Mouse (Mus musculus) spleen, adult 2 months (tissue): ENCODE measurements at regions not wholly inside any gene's neighbourhood (a gene's known extent, or its start where the extent isn't known, plus 50 kb on each side); places are given as distances from the start of the nearest gene placed in this dataset.
A peak's percentile ranks its signal among the peaks of the same experiment; 100 is the strongest.

Source experiments
- DNase-seq, 2 experiments: peaks; one replicate each; pipeline versions ENCODE4 v3.0.0 to v3.0.0-alpha.2; 2012 to 2021; ENCODE audit warnings: low spot score in 2 of 2, low read depth in 1 of 2
- H3K27ac ChIP-seq: fragments of 200-500 bp; 2 replicates; pipeline ENCODE4 v1.5.1; 2012; ENCODE audit warnings: low read length, inconsistent platforms; ENCODE audit not compliant: insufficient read depth
- H3K27me3 ChIP-seq: fragments of 200-500 bp; 2 replicates; pipeline ENCODE4 v1.6.1; 2012; ENCODE audit warnings: mild to moderate bottlenecking, moderate library complexity, low read length, inconsistent platforms; ENCODE audit not compliant: control insufficient read depth, insufficient read depth
- H3K36me3 ChIP-seq: fragments of 200-500 bp; 2 replicates; pipeline ENCODE4 v1.6.1; 2012; ENCODE audit warnings: mild to moderate bottlenecking, low read length, inconsistent platforms; ENCODE audit not compliant: control insufficient read depth, insufficient read depth
- H3K4me1 ChIP-seq: fragments of 200-500 bp; 2 replicates; pipeline ENCODE4 v1.6.1; 2011; ENCODE audit warnings: inconsistent platforms; ENCODE audit not compliant: control insufficient read depth, insufficient read depth, insufficient read length
- H3K4me3 ChIP-seq: fragments of 200-500 bp; 2 replicates; pipeline ENCODE4 v1.5.1; 2011; ENCODE audit warnings: mild to moderate bottlenecking, inconsistent platforms; ENCODE audit not compliant: insufficient read depth, insufficient read length; ENCODE audit errors: extremely low read depth
- CTCF ChIP-seq: fragments of 200-500 bp; IDR thresholded peaks from 2 replicates; pipeline ENCODE4 v1.5.1; 2011; ENCODE audit warnings: mild to moderate bottlenecking, inconsistent platforms; ENCODE audit not compliant: insufficient read depth, insufficient read length, insufficient replicate concordance; ENCODE audit errors: extremely low read depth
- POLR2A ChIP-seq: fragments of 200-500 bp; IDR thresholded peaks from 2 replicates; pipeline ENCODE4 v1.6.1; 2011; ENCODE audit warnings: low read depth, low read length, inconsistent platforms
- WGBS: fragments of 180-500 bp; shearing (Covaris S2); methylation state at CpG from one replicate; pipeline ENCODE4 v1.1.7; 2018; 5-methylcytosine and 5-hydroxymethylcytosine counted together

DNA sequence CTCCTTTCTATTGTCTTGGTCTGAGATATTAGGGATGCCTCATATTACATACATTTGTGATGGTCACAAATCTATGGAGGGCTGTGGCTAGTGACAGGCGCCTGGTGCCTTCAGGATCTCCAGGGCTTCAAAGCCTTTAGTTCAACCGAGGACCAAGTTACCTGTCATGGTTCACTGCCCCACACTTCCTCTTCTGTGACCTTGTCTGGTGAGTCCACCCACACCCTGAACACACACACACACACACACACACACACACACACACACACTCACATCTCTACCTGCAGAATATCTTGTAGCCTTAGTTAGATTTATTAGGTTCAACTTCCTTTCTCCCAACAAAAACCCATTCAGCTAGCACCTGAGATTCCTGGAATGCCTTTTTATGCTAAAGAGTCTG is 156.3 kb downstream of the Gm9733 start:
- Histone ChIP-seq H3K4me3 (no peak overlapping the region), H3K27me3 (no peaks in the 10 kb centered on the region), H3K36me3 (no peaks in the 10 kb centered on the region), H3K4me1 (peaks cover 11% of the 10 kb centered on the region), H3K27ac (no peak overlapping the region)
- TF ChIP-seq CTCF (no peak), POLR2A (no peak)
- peak; percentile 34 to 60 for DNase-seq
- WGBS = 47% methylated on average over 2 of the region's 2 CpGs

DNA sequence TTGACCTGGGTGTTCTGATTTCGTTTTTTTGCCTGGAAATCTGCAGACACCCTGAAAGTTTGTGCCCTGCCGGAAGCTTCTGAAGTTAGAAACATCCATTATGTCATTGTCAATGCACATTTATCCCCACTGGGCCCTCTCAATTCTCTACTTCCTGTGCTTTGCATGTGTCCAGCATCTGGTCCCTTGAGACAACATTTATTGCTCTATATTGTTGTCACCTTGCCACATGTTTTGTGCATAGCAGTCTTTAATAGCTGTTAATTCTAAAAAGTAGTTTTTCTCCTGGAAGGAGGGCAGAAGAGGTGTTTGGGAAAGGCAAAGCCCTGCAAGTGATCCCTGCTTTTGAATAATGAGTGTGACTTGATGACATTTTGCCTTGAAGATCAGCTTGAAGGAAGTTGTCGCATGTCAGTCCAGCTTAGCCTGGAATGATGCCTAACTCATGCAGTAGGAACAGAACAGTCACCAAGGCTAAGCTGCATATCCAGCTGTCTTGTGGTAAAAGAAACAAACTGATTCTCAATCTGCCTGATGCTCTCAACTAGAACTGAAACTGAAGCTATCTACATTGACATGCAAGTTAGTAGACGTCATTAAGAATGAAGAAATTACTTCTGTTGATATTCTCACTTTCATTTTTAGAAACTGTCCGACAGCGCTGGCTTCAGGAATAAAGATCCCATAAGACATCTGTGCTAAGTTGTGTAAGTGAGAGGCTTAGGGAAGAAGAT is 152.9 kb downstream of the Gm9733 start:
- TF ChIP-seq CTCF (no peak), POLR2A (no peak)
- WGBS = 42% methylated on average over 6 of the region's 6 CpGs
- peaks cover 11% of the 10 kb centered on the region for H3K4me1 ChIP-seq
- peak overlapping the region; percentile 6; the same call in 1 of the 2 replicates for H3K27ac ChIP-seq
- DNase-seq = peak in 1 of 2 experiments; percentile 12
- H3K27me3 ChIP-seq = no peaks in the 10 kb centered on the region
- H3K36me3 ChIP-seq = no peaks in the 10 kb centered on the region
- H3K4me3 ChIP-seq = no peak overlapping the region

DNA sequence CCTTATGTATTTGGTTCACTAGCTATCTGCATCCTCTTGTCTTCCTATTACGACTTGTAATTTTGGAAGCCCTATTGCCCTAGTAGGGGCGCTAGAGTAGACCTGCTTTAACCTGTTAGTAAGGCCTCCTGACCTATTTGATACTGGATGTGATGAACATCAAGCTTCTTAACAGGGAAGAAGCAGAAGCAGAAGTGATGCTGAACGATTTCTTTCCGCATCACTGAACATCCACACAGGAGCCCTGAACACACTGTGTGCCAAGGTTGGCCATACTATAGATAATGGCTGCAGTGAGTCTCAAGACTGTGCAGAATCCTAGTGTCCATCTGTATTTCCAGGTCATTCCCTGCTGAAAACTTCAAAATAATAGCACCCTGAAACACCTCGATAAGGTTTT is 151.0 kb downstream of the Gm9733 start:
- H3K4me1 ChIP-seq = peaks cover 6% of the 10 kb centered on the region
- DNase-seq = no peak
- no peak overlapping the region for H3K27ac ChIP-seq
- no peaks in the 10 kb centered on the region for H3K27me3 ChIP-seq
- WGBS = 79% methylated on average over 5 of the region's 5 CpGs
- no peak overlapping the region for H3K4me3 ChIP-seq
- no peaks in the 10 kb centered on the region for H3K36me3 ChIP-seq
- TF ChIP-seq CTCF = no peak
- TF ChIP-seq POLR2A = no peak

DNA sequence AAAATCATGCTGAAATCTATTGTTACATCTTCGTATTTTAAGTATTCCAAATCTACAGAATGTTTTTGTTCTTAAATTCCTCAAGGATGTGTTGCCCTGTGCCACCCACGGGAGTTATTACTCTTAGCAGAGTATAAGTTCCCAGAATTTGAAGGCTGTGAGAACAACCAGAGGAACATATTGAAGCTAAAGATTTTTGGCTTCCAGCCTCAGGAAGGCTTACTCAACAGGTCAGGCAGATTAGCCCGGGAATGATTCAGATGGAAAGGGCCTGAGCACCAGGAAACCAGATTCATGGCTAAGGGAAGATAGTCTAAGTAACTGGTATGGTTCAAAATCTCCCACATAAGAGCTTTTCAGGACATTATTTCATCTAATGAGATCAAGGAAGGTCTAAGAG is 145.4 kb downstream of the Gm9733 start:
- H3K4me1 ChIP-seq = no peaks in the 10 kb centered on the region
- no peak overlapping the region for H3K27ac ChIP-seq
- DNase-seq = no peak
- no peak for TF ChIP-seq POLR2A
- TF ChIP-seq CTCF = no peak
- no peaks in the 10 kb centered on the region for H3K36me3 ChIP-seq
- 83% methylated on average over 3 of the region's 3 CpGs for WGBS
- no peak overlapping the region for H3K4me3 ChIP-seq
- H3K27me3 ChIP-seq = no peaks in the 10 kb centered on the region

DNA sequence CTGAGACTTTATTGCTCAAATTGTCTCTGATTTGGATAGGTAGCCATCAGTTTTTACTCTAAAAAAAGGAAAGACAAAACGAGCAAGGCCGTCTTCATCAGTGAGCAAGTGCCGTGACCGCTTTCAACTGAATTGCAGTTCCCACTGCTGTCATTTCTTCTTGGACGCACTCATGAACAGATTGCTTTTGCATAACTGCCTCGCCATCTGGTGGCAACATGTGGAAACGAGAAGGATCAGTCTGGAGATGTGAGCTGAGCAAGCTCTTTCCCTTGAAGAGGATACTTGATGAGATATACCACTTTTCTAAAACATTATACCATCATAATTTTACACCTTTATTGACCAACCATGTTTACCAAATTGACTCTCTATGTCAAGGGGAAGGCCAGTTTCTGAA is 137.7 kb downstream of the Gm9733 start:
- peak; percentile 84; the same call in 1 of the 2 replicates for TF ChIP-seq CTCF
- TF ChIP-seq POLR2A = no peak
- under 1% methylated on average over 7 of the region's 7 CpGs for WGBS
- H3K27me3 ChIP-seq = no peaks in the 10 kb centered on the region
- no peaks in the 10 kb centered on the region for H3K36me3 ChIP-seq
- peak; percentile 57 to 71 for DNase-seq
- H3K27ac ChIP-seq = no peak overlapping the region
- no peak overlapping the region for H3K4me3 ChIP-seq
- no peaks in the 10 kb centered on the region for H3K4me1 ChIP-seq

DNA sequence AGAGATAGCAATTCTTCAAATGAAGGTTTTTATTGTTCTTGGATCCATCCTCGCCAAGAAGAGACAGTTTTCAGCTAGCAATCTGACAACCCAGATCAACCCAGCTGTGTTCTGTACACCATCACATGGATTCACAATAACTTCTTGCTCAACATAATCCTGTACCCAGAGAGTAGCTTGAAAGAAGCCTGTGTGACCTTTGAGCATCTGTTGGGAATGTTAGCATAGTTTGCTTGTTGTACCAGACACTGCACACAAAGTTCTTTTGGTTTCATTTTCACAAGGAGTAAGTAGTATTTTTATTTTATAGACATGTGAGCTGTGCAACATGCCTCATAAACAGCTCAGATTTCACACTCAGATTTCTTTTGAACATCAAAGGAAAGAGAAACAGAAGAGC is 136.0 kb downstream of the Gm9733 start:
- DNase-seq = no peak
- no peak overlapping the region for H3K27ac ChIP-seq
- 79% methylated on average over 1 of the region's 1 CpGs for WGBS
- no peaks in the 10 kb centered on the region for H3K27me3 ChIP-seq
- TF ChIP-seq POLR2A (no peak), CTCF (no peak)
- H3K4me1 ChIP-seq = no peaks in the 10 kb centered on the region
- H3K4me3 ChIP-seq = no peak overlapping the region
- H3K36me3 ChIP-seq = no peaks in the 10 kb centered on the region

DNA sequence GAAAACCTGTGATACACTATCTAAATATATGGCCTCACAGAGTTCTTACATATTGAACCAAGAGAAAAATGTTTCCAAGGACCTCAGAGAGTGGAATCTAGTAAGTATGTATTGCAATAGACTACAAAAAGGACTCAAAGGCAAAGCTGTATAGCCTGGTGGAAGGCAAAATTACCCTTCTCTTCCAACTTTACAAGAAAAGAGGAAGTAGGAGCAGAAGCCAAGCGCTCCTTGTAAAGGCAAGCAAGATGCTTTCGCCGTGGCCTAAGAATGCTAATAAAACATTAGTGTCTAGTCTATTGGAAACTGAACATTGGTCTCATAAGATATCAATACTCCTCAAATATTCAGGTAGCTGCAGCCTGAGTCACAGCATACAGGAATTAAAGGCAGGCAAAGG is 134.0 kb downstream of the Gm9733 start:
- no peaks in the 10 kb centered on the region for H3K36me3 ChIP-seq
- H3K4me1 ChIP-seq = no peaks in the 10 kb centered on the region; the same call in 1 of the 2 replicates
- no peaks in the 10 kb centered on the region for H3K27me3 ChIP-seq
- no peak overlapping the region for H3K4me3 ChIP-seq
- DNase-seq = no peak
- TF ChIP-seq POLR2A (no peak), CTCF (no peak)
- H3K27ac ChIP-seq = no peak overlapping the region
- 34% methylated on average over 3 of the region's 3 CpGs for WGBS
